Mouse (Mus musculus) right cerebral cortex, postnatal 25 days (tissue): ENCODE results near the gene Ntn1.

Source experiments
- DNase-seq: peaks from one replicate; pipeline ENCODE4 v3.0.0; 2022

The Ntn1 gene

GRCm38 (mm10) chr11:68168427-68168826 lies 232.2 kb downstream of the Ntn1 start:
- no peak for DNase-seq

DNA sequence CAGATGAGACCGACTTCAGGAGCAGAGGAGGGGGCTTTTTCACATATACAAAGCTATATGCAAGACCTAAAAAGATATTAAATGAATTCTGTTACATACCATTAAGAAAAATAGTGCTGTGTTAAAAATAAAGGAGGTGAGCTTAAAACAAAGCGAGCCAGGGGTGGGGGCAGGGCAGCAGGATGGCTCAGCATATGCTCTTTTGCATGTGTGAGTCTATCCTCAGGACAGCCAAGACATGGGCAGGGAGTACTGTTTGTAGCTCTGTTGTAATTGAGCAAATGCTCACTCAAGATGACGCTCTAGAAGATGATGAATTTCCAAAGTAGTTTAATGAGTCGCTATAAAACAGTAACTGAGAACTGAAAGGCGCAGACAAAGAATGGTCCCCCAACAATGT lies 236.2 kb downstream of the Ntn1 start:
- no peak for DNase-seq

DNA sequence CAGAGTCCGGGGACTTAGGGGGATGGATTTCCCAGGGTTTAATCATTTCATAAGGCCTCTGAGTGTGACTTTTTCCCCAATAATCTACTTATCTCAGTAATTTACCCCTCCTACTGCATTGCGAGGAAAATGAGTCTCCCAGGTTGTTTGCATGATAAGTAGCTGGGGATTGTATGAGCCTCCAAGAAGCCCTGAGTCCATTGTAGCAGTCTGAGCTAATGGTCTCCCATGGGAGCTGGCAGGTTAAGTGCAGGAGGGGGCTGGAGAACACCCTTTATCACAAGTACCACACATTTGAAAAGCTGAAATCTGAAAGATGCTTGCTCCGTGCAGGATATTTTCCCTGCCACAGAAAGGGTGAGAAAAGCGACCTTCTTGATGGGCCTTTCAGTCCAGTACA lies 240.8 kb downstream of the Ntn1 start:
- DNase-seq, result no peak
